Mouse (Mus musculus): ENCODE measurements at regions not wholly inside any gene's neighbourhood (a gene's known extent, or its start where the extent isn't known, plus 50 kb on each side); places are given as distances from the start of the nearest gene placed in this dataset.

DNA sequence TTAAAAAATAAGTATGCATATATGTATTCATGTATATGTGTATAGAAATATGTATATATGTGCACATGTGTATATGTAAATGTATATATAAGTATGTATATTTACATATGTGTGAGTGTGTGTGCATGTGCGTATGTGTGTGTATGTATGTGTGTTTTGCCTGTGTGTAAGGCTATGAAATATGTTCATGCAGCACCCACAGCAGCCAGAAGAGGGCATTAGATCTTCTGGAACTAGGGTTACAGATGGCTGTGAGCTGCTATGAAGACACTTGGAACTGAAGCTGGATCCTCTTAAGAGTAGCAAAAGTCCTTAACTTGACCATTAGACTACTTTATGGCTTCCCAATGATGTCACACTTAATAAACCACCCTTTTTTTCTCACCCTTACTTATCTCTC is 166.2 kb upstream of the Nampt start:
- peak in 1 of 2 experiments; percentile 21 for DNase-seq

DNA sequence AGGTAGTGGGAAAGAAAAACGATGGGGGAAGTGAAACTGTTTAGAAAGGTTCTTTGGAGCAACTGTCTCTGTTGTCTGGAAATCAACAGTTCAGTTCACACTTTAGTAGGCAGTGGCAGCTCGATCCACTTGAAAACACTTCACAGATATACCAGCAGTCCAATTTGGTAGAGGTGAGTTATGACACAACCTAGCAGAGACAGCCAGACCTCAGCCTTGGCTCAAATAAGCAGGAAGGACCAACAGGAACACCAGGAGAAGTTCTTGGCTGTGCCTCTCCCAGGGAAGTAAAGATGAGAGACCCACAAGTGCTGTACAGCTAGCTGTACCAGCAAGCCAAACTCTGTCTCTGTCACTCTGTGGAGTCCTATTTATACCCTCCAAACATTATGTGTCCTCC is 163.2 kb upstream of the Nampt start:
- DNase-seq = no peak

DNA sequence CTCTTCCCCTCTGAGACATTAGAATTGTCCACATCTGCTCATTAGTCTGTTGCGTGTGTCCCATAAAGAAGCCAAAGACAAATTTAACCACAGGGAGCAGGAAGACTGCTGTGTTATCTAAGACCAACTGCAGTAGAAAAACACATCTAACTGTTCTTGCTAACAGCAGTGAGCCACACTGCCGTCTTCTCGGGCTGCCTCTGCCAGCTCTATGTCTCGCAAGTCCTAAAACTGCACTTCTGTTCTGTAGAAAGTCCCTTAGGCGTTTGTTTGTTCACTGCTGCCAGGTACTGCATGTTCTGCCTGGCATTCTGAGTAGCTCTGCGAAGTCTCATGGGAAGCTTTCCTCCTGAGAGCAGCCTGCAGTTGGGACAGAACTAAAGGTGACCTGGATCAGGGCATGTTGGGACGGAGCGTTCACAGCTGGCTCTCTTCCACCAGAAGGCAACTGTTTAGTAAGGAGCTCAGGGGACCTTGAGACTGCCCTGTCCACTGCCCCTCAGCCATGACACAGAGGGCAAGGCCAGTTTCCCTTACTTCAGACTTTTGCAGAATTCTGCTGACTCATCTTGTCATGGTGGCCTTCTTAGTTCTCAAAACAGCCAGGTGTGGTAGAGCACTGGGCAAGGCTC is 157.4 kb upstream of the Nampt start:
- DNase-seq = peak; percentile 65 to 66

DNA sequence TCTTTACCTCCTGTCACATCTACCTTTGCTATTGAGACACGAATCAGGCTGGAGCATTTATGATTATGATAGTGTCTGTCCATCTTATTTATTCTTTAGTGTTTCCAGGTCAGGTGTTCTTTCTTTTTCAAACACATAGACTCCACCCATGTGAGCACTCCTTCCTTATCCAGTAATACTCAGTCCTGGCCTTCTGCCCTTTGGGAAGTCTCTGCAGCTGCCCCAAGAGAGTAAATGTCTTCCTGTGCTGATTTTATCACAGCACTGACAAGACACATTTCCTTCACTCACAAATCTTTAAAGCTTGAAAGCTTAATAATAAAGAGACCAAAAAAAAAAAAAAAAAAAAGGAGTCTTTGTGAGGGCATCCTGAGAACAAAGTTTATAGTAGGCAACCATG is 153.3 kb upstream of the Nampt start:
- DNase-seq = no peak

DNA sequence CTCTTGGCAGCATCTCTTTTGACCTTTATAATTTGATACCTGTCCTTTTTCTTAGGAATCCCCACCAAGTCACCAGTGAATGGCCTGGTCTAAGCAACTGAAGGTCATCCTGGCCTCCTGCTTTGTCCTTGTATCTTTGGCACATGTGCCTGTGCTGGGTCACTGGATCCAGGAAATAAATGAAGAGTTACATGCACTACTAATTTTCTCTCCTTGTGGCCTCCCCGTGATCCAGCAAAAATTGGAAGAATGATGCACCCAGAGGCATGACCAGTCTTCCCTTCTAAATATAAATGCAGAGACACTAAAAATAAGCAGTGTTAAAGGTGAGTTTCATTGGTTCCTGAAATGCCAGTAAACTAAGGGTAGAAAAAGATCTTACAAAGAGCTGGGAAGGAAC is 141.4 kb upstream of the Nampt start:
- DNase-seq = peak; percentile 52 to 67

DNA sequence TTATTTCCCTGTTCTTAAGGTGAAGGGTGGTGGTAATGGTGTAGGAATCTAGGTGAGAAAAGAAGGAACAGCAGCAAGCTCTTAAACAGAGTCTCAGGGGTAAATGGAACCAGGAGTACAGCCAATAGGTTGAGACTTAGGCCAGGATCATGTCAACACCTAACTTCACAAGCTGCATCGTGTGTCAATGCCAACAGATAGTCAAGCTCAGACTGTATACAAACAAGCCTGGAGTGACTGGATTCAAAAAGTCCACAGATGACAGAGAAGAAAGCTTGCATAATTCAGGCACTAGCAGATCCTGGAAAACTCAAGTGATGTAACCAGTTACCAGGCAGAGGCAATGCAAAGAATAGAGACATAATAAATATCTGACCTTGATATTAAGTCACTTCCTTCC is 140.6 kb upstream of the Nampt start:
- DNase-seq = no peak

DNA sequence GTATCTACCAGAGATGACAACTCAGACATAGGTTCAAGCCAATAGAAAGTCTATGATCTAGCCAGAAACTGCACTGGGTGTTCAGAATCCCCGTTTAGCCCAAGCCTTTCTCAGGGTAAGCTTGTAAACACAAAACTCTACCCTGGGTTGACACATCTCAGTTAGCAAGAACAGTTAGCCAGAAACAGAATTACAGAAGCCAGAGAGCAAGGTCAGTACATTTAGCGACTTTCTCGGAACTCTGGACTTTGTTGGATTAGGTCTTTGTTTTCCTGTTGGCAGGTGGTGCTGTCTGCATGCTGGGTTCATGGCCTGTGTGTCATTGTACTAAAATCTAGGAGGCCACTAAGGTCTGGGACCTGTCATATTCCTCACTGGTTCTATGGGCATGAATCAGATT is 137.4 kb upstream of the Nampt start:
- DNase-seq = peak; percentile 31 to 55

DNA sequence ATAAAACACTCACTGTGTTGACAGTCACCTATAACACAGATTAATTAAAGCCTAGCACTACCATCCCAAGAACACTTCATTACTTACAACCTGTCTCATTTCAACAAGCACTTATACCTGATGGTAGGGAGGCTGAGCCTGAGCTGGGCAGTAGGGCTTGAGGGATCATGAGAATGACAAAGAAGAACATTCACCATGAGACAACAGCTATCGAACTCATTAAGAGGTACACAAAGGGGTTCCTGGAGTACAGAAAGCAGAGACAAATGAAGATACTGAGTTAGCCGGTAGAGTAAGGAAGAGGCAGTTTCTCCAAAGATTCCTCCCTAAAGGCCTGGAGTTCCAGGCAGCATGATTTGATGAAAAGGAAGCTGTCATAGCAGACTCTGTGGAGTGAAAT is 136.0 kb upstream of the Nampt start:
- no peak for DNase-seq

DNA sequence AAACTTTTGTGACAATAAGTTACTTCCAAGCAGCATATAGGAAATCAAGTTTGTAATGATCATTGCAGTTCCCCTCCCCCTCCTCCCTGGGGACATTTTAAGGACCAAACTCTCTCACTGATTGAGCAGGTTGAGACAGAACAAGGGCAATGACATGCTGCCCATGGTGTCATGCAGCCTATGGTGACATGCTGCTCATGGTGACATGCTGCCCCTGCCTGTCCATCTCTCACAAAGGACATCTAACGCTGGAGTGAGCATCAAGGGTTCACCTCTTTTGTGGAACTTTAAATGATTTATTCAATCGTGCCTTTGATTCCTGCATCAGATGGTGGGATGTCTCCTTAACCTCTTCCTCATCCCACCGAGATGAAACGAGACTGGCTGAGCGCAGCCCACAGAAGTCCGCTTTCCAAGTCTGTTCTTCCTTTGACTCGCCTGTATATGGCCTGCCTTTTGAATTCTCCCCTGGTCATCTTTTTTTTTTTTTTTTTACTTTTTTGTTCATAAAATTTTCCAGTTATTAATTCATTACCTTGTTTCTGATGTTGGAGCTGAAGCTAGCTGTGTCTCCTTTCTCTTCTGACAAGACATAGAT is 133.5 kb upstream of the Nampt start:
- DNase-seq = no peak

DNA sequence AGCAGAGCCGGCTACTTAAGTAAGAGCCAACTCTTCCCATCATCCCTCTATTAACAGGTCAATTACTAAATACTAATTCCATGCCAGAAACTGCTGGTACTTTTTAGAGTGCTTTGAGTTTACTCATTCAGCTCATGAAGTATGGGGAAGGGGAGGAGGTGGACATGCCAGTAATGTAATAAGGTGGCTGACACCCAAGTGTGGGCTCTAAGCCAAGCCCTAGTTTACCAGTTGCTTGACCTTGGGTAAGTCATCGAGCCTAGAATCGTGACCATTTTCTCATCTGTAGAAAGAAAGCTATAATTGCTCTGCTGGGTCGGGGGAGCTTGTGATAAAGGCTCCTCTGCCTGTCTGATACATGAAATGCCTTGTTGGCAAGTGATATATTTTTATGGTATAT is 130.0 kb upstream of the Nampt start:
- peak; percentile 59 to 60 for DNase-seq

DNA sequence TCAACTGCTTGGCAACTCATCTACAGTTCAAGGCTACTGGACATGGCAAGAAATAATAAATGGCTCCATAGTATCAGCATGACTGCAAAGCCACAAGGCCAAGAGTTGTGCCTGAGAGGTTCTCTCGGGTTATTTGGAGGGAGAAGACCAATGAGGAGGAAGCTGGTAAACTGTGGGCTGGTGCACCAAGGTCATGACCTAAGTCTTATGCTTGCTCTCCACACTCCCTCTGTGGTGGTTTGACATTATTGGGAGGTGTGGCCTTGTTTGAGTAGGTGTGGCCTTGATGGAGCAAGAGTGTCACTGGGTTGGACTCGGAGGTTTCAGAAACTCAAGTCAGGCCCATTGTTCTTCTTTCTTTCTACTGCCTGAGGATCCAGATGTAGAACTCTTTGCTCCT is 129.2 kb upstream of the Nampt start:
- no peak for DNase-seq

DNA sequence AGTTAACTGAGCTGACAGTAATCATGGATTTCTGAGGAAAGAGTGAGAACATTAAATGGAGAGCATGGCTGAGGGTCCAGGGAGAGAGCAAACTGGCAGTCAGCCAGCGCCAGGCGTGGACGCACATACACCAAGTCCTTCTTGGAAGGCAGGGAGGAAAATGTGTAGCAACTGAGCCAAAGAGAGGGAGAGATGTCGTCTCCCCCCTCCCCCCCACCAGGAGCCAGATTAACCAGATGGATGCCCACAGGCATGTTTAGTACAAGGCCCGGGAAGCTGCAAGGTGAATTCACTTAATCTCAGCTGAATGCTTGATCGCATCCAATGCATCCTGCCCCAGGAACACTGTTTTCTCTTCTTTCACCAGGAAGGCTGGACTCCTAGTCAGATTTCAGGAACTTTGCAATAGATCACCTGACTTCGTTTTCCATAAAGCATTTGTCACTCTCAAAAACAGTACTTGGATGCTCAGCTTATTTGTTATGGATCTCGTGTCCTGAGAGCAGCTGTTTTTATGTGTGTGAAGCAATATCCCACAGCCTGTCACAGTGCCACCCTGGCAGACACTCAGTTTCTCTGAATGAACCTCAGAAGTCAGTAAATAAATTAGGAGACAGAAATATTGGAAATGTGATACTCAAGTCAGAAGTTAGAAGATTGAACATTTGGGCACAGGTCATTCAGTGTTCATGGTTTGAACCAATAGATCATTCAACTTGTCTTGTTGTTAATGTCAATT is 127.1 kb upstream of the Nampt start:
- peak; percentile 42 to 45 for DNase-seq

DNA sequence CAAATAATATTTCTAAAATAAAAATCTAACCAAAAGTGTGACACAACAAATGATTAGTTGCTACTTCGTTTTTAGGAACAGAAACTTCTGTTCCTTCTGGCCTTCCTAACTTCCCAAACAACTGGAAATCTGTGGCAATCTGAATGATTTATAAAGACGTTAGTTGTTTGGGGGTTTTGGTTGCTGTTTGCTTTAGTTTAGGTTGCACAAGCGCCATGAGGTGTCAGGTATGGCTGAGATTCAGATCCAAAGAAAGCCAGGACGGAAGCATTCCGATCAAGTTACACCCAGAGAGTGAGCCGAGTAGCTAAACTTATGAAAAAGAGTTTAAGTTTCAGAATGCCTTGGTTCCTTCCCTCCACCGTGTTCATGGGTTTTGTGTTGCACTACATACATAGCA is 126.4 kb upstream of the Nampt start:
- no peak for DNase-seq

DNA sequence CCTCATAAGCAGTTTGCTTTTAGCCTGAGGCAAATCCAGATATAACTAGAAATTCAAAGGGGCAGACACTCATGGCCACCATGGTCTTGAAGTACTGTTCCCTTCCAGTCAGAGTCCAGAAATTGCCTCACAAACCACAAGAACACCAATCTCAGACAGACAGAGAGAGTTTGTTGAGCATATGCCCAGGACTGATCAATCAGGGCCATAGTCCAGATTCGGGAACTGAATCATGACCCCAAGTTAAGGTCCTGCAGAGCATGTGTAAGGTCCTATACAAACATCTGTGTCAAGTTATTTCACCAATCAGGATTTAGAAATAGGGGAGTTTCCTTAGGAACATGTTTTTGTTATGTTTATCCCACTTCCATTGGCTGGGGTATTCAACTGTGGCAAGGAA is 125.7 kb upstream of the Nampt start:
- DNase-seq = no peak

DNA sequence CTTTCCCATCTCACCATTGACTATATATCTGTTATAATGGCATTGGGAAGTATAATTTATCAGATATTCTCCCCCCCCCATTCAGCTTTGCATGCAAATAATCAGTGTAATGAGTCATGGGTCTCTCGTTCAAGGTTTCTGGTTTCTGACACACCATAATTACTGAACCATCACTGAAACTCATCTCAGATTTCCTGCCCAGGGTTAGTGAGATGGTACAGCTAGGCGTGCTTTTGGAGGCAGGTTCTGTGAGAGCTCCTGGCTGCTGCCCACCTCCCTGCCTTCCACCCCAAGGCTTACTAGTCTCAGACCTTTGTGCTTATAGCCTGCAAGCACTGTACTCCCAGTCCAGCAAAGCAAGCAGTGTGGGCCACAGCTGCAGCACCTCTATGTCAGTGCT is 122.5 kb upstream of the Nampt start:
- no peak for DNase-seq

DNA sequence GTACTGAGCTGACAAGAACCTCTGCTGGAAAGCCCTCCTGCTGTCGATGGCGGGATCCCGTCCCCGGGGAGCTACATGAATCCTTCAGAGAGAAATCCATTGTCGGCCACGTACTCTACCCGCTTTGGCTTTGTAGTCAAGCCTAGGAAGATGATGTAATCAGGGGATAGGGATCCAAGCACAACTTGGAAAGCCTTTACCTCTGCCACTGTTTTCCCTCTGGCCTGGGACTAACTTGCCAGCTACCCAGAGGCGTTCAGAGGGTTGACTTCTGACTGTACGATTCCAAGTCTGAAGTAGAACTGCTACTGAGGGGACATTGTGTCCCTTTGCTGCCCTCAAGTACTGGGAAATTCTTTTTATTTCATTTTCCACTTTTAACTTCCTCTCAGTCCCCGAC is 110.2 kb upstream of the Nampt start:
- DNase-seq = no peak

DNA sequence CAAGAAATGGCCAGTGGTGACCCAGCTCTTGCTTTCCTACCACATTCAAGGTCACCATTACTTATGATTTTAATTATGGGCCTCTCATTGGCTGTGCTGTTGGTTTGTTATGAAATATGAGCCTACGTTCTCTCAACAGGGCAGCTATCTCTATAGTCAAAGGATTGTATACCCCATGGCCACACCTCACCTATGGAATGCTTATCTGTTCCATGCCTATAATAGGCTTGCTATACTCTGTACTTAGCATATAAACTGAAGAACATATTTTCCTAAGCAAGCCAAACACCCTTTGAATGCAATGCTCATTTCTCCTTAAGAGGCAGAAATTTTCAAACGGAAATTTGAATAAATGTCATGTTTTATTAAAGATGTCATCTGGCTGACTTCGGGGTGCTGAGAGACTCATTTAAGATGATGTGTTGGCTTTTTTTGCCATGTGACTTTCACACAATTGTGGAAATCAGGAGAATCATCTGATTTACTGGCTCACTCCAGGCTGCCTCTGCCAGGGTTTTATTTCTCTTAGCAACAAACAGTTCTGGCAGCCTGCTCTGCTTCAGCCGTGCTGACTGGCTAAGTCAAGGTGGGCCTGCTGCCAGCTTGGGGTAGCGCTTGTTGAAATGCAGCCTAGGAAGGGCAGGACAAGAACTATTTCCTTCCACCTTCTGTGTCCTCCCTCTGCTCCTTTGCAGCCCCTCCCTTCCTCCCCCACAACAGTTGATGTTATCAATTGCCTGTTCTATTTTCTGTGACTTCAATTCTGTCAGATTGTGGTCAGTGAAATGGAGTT is 102.0 kb upstream of the Nampt start:
- peak; percentile 78 to 84 for DNase-seq

DNA sequence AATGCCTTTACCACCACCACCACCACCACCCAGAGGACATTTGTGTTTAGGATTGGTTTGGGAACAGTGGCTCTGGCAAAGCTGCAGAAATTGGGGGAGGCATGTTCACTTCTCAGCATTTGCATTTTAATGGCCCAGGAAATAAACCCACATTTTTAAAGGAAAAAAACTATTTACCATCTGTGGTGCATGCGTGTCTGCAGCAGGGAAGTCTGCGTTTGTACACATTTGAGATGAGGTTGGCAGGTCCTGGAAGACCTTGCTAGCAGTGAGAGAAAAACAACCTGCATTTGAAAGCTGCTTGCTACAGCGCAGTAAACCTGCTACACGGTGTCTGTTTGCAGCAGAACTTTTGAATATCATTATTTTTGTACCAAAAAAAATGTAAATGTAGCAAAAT is 100.1 kb upstream of the Nampt start:
- no peak for DNase-seq

DNA sequence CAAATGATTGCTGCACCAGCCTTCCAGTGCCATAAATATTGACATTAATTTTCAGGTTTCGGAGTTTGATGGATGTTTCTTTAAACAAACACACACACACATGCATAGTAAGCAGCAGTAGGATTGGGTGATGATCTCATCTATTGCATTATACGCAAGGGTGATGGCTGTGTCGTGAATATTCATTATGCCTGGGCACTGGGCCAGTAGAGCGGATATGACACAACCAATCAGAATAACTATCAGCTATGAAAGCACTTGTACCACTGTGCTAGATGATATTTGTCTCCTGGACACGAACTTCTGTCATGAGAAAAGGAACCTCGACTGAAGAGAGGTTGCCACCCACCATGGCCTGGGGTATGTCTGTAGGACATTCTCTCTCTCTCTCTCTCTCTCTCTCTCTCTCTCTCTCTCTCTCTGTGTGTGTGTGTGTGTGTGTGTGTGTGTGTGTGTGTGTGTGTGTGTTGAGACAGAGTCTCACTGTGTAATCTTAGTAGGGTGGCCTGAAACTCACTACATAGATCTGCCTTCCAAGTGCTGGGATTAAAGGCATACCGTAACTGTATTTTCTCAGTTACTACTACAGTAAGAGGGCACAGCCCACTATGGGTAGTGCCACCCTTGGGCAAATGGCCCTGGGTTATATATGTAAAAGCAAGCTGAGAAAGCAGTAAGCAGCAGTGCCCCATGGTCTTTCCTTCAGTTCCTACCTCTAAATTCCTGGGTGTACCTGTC is 94.7 kb upstream of the Nampt start:
- DNase-seq = no peak

DNA sequence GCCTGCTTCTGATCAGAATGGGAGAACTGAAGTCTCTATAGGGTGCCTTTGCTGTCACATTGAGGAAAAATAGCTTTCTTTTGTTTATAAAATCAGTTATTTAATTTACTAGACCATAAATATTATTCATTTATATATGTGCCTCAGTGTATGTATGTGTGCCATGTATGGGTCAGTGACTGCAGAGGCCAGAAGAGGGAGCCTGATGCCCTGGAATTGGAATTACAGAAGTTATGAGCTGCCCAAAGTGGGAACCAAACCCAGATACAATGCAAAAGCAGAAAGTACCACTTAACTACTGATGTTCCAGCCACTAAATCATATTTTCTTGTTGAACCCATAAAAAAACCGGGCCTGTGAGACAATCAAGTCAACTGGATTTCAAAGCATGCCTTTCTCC is 91.8 kb upstream of the Nampt start:
- no peak for DNase-seq

DNA sequence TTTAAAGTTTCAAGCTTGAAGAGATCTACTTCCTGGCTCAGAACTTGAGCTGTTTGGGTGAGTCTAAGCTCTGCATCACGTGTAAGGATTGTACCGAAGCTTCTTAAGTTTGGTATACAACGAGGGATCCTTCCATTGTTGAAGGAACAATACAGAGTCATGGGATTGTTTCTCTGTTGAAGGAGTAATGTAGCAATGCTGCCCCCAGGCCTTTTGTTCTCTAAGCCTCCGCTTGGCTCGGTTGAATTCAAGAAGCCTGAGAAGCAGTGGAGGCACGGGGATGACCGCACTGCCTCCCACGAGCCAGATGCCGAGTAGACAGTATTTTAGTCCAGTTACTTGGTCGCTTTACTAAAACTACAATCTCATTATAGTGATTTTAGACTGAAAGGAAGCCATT is 90.9 kb upstream of the Nampt start:
- DNase-seq = no peak

DNA sequence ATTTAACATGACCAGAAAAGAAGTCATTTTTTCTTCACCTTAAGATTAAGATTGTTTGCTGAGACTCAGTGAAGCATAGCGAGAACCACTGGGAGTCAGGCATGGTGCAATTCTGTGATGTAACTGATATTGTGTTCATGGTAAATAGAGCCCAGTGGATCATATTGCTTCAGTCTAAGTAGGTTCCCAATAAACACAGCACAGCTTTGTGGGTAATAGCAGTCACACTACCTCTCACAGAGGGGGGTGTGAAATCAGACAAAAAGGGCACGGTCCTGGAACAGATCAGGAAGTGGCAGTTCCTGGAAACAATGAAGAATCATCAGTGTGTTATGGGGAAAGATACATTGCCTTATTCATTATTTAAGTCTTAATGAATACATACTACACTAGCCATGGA is 84.1 kb upstream of the Nampt start:
- DNase-seq = no peak

DNA sequence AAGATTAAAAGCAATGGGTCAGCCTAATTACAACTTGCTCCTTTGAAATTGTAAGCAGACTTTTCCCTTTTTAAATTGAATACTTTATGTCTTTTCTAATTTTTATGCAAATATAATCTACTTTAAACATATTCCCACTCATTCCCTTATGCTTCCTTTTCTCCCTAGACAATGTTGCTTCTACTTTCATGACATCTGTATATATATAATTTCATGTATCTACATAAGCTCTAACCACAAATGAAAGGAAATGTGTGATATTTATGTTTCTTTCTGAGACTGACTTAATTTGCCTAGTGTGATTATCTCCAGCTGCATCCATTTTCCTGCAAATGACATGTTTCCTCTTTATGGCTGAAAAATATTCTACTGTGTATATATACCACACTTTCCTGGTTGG is 77.9 kb upstream of the Nampt start:
- DNase-seq = no peak

Data from kidney, adult 8-10 months (tissue).